Mouse (Mus musculus): ENCODE results near the gene Mavs.

The Mavs gene

GRCm38 (mm10) chr2:131261481-131262212, 27.8 kb downstream of the Mavs start:
- no peak for DNase-seq (ENCODE audit: low read depth, low spot score)

GRCm38 (mm10) chr2:131262213-131262672, 28.4 kb downstream of the Mavs start, which contains the start of gene Pank2:
Pank2 (plus strand) TSS chr2:131262495.
- peak; percentile 96 for DNase-seq (ENCODE audit: low read depth, low spot score)

- DNase-seq (ENCODE audit: low read depth, low spot score), result peak; percentile 5
Measured at GRCm38 (mm10) chr2:131262680-131263670, 29.1 kb downstream of the Mavs start.

- DNase-seq (ENCODE audit: low read depth, low spot score), result no peak
Measured at GRCm38 (mm10) chr2:131264027-131264426, 30.2 kb downstream of the Mavs start.

GRCm38 (mm10) chr2:131265056-131265455, 31.2 kb downstream of the Mavs start:
- DNase-seq (ENCODE audit: low read depth, low spot score), result no peak

GRCm38 (mm10) chr2:131275493-131275892, 41.6 kb downstream of the Mavs start:
- no peak for DNase-seq (ENCODE audit: low read depth, low spot score)

- no peak for DNase-seq (ENCODE audit: low read depth, low spot score)
Measured at GRCm38 (mm10) chr2:131276722-131277121, 42.9 kb downstream of the Mavs start.

GRCm38 (mm10) chr2:131281596-131281995, 47.7 kb downstream of the Mavs start:
- no peak for DNase-seq (ENCODE audit: low read depth, low spot score)

GRCm38 (mm10) chr2:131286276-131286675, 52.4 kb downstream of the Mavs start:
- no peak for DNase-seq (ENCODE audit: low read depth, low spot score)

GRCm38 (mm10) chr2:131290669-131291068, 56.8 kb downstream of the Mavs start:
- DNase-seq (ENCODE audit: low read depth, low spot score), result no peak

- DNase-seq (ENCODE audit: low read depth, low spot score), result no peak
Measured at GRCm38 (mm10) chr2:131296746-131297261, 62.9 kb downstream of the Mavs start.
